Mouse (Mus musculus): Measurements from ENCODE around the gene Taar7a.

DNA sequence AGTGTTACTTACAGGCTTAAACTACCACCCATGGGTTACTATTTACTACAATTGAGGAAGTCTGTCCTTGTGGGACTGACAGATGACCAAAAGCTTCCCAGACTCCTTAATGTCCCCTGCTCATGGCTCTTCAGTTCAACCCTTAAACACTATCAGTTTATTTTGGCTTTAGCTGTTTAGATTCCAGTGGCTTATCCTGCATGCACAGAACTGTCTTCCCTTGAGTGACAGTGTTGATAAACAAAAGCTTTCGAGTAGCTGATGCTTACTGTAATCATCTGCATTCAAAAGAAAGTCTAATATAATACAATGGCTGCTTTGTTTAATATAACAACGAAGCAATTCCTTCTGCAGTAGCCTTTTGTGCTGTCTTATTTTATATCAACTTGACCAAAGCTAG lies 13.8 kb upstream of the Taar7a start:
- TF ChIP-seq CTCF (IDR thresholded peaks at IDR 0.05; ENCODE audit: low read depth, low read length): no peak
- TF ChIP-seq TAL1 (conservative IDR thresholded peaks at IDR 0.05; ENCODE audit: low read depth, low read length): no peak
- no peak for TF ChIP-seq GATA1 (IDR thresholded peaks at IDR 0.05; ENCODE audit: borderline replicate concordance, low read length)
- no peak for TF ChIP-seq POLR2AphosphoS5 (IDR thresholded peaks at IDR 0.05; ENCODE audit: insufficient replicate concordance, low read depth, low read length)
